Mouse (Mus musculus) hindbrain, embryonic 15.5 days (tissue): ENCODE data around the gene Gm9958. TPM values are rescaled to one million over a fixed set of nuclear protein-coding genes. Genes with fewer than 3 reads are reported as not detected.

Experiments used
- ATAC-seq: fragments of 200-750 bp; cut with Nextera tagmentation; 2 replicates; pipeline ENCODE4 v1.8.0; 2017; ENCODE audit warnings: low read depth, moderate number of reproducible peaks, moderate TSS enrichment; ENCODE audit not compliant: low FRiP score
- H3K27ac ChIP-seq: fragments of 300-500 bp; sonication (generic); replicated peaks from 2 replicates; pipeline ENCODE4 v1.5.1; 2015; ENCODE audit warnings: mild to moderate bottlenecking, inconsistent platforms
- H3K27me3 ChIP-seq: fragments of 300-500 bp; sonication (generic); 2 replicates; pipeline ENCODE4 v1.6.1; 2015; ENCODE audit warnings: control low read depth, inconsistent platforms
- H3K36me3 ChIP-seq: fragments of 300-500 bp; sonication (generic); 2 replicates; pipeline ENCODE4 v1.6.1; 2015; ENCODE audit warnings: control low read depth, inconsistent platforms
- H3K4me1 ChIP-seq: fragments of 300-500 bp; sonication (generic); replicated peaks from 2 replicates; pipeline ENCODE4 v1.6.1; 2015; ENCODE audit warnings: control low read depth, inconsistent platforms
- H3K4me2 ChIP-seq: fragments of 300-500 bp; sonication (generic); 2 replicates; pipeline ENCODE4 v1.6.1; 2015; ENCODE audit warnings: moderate library complexity, mild to moderate bottlenecking, inconsistent platforms
- H3K4me3 ChIP-seq: fragments of 300-500 bp; sonication (generic); 2 replicates; pipeline ENCODE4 v1.5.1; 2015; ENCODE audit warnings: mild to moderate bottlenecking, inconsistent platforms
- H3K9ac ChIP-seq: fragments of 300-500 bp; sonication (generic); 2 replicates; pipeline ENCODE4 v1.6.1; 2015; ENCODE audit warnings: inconsistent platforms
- H3K9me3 ChIP-seq: fragments of 300-500 bp; sonication (generic); 2 replicates; pipeline ENCODE4 v1.6.1; 2016; ENCODE audit warnings: control low read depth, inconsistent platforms
- WGBS: fragments of 180-500 bp; shearing (Covaris S2); methylation state at CpG from one replicate; pipeline ENCODE4 v1.1.7; 2015; 5-methylcytosine and 5-hydroxymethylcytosine counted together
- polyA plus RNA-seq: library from polyadenylated mRNA; unstranded; fragments of >200 nt; fragmentation: Nextera tagmentation; extraction: Ambion mirVana; gene quantifications from 2 replicates; pipeline ENCODE4 v1.2.1, GENCODE M21; 2015

Gene Gm9958
- 4.7 and 4.8 TPM in 2 replicates for polyA plus RNA-seq

DNA sequence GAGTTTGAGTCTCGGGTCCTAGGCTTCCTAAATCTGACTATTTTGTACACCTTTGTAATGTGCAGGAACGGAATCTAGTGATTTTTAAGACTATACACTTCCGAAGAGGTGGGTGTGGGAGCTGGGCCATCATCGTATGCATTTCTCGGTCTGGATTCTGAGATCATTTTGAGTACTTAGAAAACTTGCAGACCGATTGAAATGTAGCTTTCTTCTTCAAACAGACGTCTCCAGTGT, at the start of gene Gm9958:
Gene Gm9958, plus strand, starts transcription at position 138 of the 237 bp plus-strand sequence.
- H3K27me3 ChIP-seq, result no peaks in the 10 kb centered on the region
- H3K27ac ChIP-seq, result peak within 1 kb of the TSS; percentile 100
- H3K9me3 ChIP-seq, result no peaks in the 10 kb centered on the region
- 5% methylated on average over 7 of the region's 7 CpGs for WGBS
- peak within 1 kb of the TSS; percentile 97 for H3K4me3 ChIP-seq
- H3K36me3 ChIP-seq, result no peaks in the 10 kb centered on the region
- H3K4me1 ChIP-seq, result peaks cover 35% of the 10 kb centered on the region
- no peak for ATAC-seq
- peak within 1 kb of the TSS; percentile 82 for H3K4me2 ChIP-seq
- peak within 1 kb of the TSS; percentile 86 for H3K9ac ChIP-seq

DNA sequence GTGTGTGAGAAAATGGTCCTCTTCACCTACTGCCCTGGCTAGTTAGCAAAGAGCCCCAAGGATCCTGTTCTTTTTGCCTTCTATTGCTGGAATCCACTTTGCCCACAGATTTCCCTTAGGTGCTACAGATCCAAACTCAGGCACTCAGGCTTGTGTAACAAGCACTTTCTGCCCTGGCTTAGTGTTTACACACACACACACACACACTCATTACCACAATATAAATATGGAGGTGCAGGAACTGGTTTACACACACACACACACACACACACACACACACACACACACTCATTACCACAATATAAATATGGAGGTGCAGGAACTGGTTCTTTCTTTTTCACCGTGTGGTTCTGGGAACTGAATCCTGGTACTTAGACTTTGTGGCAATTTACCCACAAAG, 35.9 kb upstream of the Gm9958 start:
- Histone ChIP-seq H3K9me3 (no peaks in the 10 kb centered on the region), H3K9ac (no peak overlapping the region), H3K27ac (no peak overlapping the region), H3K4me1 (no peaks in the 10 kb centered on the region), H3K4me2 (no peak overlapping the region), H3K27me3 (no peaks in the 10 kb centered on the region), H3K4me3 (no peak overlapping the region), H3K36me3 (no peaks in the 10 kb centered on the region)
- ATAC-seq, result no peak
- 86% methylated on average over 1 of the region's 1 CpGs for WGBS

DNA sequence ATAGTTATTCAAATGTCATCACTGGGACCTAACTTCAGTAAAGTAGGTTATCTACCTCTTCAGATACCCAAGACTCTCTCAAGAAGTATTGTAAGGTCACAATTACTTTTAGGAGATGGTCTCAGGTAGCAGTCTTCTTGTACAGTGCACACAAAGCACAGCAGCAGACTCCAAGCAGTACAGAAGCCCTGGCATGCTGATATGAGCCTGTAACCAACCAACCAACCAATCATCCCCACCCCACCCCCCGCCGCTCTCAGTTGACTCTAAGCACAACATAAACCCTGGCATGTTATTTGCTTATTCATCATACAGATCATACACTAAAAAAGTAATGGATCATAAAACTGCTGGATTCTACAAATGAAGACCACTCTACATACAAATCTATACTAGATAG, 34.5 kb upstream of the Gm9958 start:
- no peak for ATAC-seq
- Histone ChIP-seq H3K4me3 (no peak overlapping the region), H3K9me3 (no peaks in the 10 kb centered on the region), H3K9ac (no peak overlapping the region), H3K4me2 (no peak overlapping the region), H3K27ac (no peak overlapping the region), H3K27me3 (no peaks in the 10 kb centered on the region), H3K4me1 (no peaks in the 10 kb centered on the region), H3K36me3 (no peaks in the 10 kb centered on the region)
- WGBS, result 93% methylated on average over 2 of the region's 2 CpGs

DNA sequence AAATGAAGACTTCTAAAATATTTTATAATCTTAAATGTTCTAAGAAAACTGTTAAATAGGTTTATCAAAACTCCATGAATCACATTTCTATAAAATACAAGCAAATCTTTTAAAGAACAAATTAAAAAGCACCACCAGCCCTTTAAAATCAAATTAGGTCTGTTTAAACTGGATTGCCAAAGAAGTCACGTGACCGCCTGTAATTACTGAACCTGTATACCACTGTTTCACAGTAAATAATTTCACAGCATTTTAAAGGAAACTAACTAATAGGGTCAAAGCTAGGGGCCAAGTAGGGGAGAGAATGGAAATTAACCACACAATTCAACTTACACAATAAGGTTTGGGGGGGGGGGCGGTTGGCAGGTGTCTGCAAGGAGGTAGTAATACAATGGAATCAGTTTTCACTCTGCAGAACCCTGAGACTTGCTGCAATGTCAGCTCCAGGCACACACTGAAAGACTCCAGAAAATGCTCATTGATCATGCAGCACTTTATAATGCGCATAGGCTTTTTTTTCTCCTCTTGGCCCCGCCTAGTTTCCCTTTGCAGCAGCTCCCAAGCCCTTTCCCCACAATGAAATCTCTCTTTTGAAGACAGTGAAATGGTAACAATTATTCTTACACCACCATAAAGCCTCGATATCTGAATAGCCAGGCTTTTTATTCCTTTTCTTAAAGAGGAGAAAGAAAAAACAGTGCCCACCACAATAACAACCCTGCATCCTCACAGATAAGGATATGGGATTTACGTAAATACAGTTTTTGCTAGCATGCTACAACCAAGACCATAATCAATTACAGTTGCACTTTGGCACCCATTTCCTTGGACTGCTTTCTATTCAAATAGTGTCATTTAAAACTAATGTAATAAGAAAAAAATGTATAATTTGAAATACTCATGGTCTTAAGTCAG, 28.6 kb upstream of the Gm9958 start:
- 0 out of 2 replicates have a peak overlapping the region, but pooled peaks have one; percentile 14 for H3K27ac ChIP-seq
- WGBS, result 25% methylated on average over 7 of the region's 7 CpGs

DNA sequence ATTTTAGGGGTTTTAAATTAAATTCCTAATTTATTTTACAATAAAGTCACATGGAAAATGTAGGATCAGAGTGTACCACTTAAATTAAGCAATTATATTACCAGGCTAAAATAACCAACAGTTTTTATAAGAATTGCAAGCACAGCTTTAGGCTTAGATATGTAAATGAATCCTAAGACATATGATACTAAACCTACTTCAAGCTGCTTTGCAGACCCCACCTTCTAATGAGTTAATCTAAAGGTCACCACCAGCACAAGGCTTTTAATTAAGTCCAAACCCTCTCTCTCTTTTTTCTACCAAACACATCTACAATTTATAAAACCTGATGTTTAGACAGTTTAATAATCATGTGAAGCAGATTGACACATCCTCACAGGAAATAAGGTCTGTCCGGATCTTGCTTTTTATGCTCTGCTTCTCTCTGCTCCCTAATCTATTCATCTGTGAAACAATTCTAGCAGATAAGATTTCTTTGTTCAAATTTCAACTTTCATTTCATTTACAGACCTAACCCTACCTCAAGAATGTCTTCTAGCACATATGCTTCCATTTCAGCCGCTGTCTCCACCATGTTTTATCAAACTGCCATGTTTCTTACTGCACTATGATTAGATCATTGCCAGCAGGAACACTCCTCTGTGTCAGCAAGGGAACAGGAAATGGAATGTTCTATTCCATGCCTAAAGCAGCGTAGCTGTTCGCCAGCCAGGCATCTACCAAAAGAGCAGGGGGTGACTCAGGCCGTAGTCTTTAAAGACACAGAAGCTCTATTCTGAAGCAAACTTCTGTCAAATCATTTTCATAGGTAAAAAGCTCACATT, 27.7 kb upstream of the Gm9958 start:
- peaks cover 24% of the 10 kb centered on the region for H3K4me1 ChIP-seq
- H3K4me2 ChIP-seq, result peak overlapping the region; percentile 61
- peak overlapping the region; percentile 66 for H3K27ac ChIP-seq
- H3K9ac ChIP-seq, result peak overlapping the region; percentile 37
- peak overlapping the region; percentile 44 for H3K4me3 ChIP-seq
- 9% methylated on average over 5 of the region's 5 CpGs for WGBS
- H3K9me3 ChIP-seq, result no peaks in the 10 kb centered on the region
- peak; percentile 95 for ATAC-seq
- no peaks in the 10 kb centered on the region for H3K27me3 ChIP-seq
- H3K36me3 ChIP-seq, result no peaks in the 10 kb centered on the region

More for the DNA sequence above, 28.6 kb upstream of the Gm9958 start:
- ATAC-seq, result no peak
- Histone ChIP-seq H3K4me3 (peak overlapping the region; percentile 44), H3K9ac (peak overlapping the region; percentile 29; the same call in 1 of the 2 replicates), H3K4me2 (peak overlapping the region; percentile 61), H3K27me3 (no peaks in the 10 kb centered on the region), H3K9me3 (no peaks in the 10 kb centered on the region), H3K36me3 (no peaks in the 10 kb centered on the region), H3K4me1 (peaks cover 24% of the 10 kb centered on the region)

DNA sequence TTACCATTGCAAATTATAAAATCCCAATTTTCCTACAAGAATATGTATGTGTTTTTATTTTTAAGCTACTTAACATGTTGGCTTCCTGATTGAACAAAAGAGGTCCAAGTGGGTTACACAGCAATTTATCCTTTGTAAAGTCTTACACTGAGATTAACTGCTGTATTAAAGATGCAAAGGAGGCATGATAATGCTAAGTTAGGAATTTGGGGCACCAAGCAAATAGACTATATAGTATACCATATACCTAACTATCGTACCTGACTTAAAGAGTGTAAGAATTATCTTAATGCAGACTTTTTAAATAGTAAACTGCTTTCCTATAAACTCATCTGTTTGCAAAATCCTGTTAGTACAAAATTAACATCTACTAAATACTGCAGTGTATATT, 27.1 kb upstream of the Gm9958 start:
- Histone ChIP-seq H3K27me3 (no peaks in the 10 kb centered on the region), H3K36me3 (no peaks in the 10 kb centered on the region), H3K9me3 (no peaks in the 10 kb centered on the region), H3K4me2 (peak overlapping the region; percentile 61), H3K9ac (peak overlapping the region; percentile 37; the same call in 1 of the 2 replicates), H3K27ac (peak overlapping the region; percentile 66; the same call in 1 of the 2 replicates), H3K4me3 (peak overlapping the region; percentile 44), H3K4me1 (peaks cover 24% of the 10 kb centered on the region)
- peak; percentile 64 for ATAC-seq
- 86% methylated on average over 1 of the region's 1 CpGs for WGBS

DNA sequence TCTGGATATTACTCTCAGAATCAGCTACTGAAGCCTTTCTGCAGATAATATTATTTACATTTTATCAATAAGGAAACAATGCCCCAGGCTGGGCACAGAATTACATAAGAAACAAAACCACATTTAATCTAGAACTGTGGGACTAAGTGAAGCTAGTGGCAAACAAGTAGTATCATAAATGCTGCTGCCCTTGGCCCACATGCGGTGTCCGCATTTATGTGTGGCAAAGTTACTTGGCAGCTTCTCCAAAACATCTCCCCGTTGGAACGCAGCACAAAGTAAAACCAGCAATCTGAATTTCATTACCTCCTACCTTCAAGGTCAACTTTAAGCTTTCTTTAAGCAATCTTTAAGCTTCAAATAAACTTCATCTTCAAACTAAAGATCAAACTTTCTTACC, 26.2 kb upstream of the Gm9958 start:
- Histone ChIP-seq H3K9ac (0 out of 2 replicates have a peak overlapping the region, but pooled peaks have one; percentile 13), H3K27ac (no peak overlapping the region), H3K27me3 (no peaks in the 10 kb centered on the region), H3K4me3 (no peak overlapping the region), H3K4me2 (no peak overlapping the region), H3K4me1 (peaks cover 24% of the 10 kb centered on the region), H3K36me3 (no peaks in the 10 kb centered on the region), H3K9me3 (no peaks in the 10 kb centered on the region)
- 62% methylated on average over 4 of the region's 4 CpGs for WGBS
- ATAC-seq, result no peak

DNA sequence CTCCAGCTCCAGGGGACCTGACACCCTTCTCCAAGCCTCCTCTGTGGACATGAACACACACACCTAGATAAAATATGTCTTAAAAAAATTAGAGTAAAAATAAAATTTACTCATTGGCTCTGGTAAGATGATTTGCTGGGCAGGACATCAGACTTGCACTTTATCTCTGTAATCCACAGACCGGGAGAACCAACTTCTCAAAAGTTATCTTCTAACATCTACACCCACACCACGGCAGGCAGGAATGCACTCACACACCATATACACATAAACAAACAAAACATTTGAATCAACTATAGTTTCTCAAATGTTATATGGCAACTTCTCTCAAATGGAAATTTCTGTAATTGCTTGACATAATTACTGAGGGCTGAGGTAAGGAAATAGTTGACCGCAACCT, 20.1 kb upstream of the Gm9958 start:
- H3K9ac ChIP-seq, result no peak overlapping the region
- no peak overlapping the region for H3K27ac ChIP-seq
- H3K9me3 ChIP-seq, result no peaks in the 10 kb centered on the region
- ATAC-seq, result no peak
- H3K4me2 ChIP-seq, result no peak overlapping the region
- no peaks in the 10 kb centered on the region for H3K36me3 ChIP-seq
- no peak overlapping the region for H3K4me3 ChIP-seq
- H3K4me1 ChIP-seq, result no peaks in the 10 kb centered on the region
- no peaks in the 10 kb centered on the region for H3K27me3 ChIP-seq
- WGBS, result 97% methylated on average over 3 of the region's 3 CpGs

DNA sequence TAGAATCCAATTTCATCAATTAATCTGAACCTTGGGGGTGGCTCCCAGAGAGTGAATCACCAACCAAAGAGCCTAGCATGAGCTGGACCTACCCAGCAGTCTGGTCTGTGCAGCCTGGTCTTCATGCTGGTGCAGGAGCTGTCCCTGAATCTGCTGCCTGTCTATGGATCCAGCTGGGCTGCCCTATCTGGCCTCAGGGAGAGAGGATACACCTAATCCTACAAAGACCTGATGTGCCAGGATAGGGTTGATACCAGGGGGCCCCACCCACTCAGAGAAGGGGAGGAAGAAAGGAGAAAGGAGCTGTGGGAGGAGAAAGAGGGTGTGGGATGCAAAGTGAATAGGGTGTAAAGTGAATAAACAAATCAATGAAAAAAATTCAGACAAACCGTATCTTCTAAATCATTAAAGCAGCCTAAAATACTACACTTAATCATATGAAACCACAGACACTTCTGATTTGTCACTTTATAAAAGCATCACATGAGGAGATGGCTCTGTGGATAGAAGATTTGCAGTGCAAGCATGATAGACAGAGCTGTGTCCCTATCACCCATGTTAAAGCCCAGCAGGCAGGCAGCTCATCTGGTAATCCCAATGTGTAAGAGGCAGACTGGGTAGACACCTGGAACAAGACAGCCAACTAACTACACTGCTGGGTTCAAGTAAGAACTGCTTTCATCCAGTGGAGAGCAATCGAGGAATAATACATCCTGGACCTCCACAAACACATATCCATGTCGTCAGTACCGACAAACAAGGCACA, 13.3 kb upstream of the Gm9958 start:
- Histone ChIP-seq H3K4me1 (no peaks in the 10 kb centered on the region), H3K9ac (no peak overlapping the region), H3K4me2 (no peak overlapping the region), H3K36me3 (no peaks in the 10 kb centered on the region), H3K4me3 (no peak overlapping the region), H3K9me3 (no peaks in the 10 kb centered on the region), H3K27ac (no peak overlapping the region), H3K27me3 (no peaks in the 10 kb centered on the region)
- no peak for ATAC-seq
- 95% methylated on average over 4 of the region's 4 CpGs for WGBS

DNA sequence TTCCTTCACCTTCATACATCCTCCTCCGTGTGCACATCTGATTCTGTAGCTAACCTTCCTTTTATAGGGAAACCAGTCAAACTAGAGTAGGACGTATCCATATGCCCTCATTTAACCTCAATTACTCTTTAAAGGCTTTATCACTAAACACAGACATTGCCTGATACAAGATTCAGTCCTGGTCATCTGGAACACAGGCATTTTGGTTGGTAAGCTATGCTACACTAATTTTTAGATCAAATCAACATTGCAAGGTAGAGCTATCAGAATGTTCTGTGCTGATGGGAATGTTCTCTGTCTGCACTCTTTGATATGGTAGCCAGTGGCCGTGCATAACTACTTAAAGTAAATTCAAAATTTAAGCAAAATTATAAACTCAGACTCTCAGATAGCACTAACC, 11.2 kb upstream of the Gm9958 start:
- Histone ChIP-seq H3K4me1 (no peaks in the 10 kb centered on the region; the same call in 1 of the 2 replicates), H3K9ac (no peak overlapping the region), H3K4me2 (no peak overlapping the region), H3K27ac (no peak overlapping the region), H3K9me3 (no peaks in the 10 kb centered on the region), H3K27me3 (no peaks in the 10 kb centered on the region), H3K36me3 (0 out of 2 replicates have a peak, but pooled peaks cover 4% of the 10 kb centered on the region), H3K4me3 (no peak overlapping the region)
- ATAC-seq, result no peak
- 95% methylated on average over 3 of the region's 3 CpGs for WGBS

DNA sequence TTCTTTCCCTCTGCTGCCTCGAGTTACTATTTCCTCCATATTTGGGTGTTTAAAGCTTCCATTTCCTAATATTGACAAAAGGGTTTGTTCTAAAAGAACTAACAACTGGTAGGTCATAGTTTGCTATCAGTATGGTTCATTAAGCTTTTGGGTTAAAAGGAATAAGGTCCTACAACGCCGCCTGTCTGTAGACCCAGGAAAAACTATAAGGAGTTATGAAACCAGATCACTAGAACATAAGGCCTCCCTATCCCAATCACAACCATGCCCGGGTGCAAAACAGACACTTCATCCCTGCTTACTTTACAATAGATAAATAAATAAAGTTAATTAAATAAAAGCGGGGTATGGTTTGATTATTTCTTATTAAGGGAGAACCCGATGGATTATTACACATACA, 2.5 kb upstream of the Gm9958 start:
- Histone ChIP-seq H3K36me3 (0 out of 2 replicates have a peak, but pooled peaks cover 3% of the 10 kb centered on the region), H3K4me1 (peaks cover 39% of the 10 kb centered on the region), H3K4me2 (peak overlapping the region; percentile 88), H3K9ac (peak overlapping the region; percentile 86), H3K4me3 (peak overlapping the region; percentile 97), H3K27ac (no peak overlapping the region; the same call in 1 of the 2 replicates), H3K9me3 (no peaks in the 10 kb centered on the region), H3K27me3 (no peaks in the 10 kb centered on the region)
- no peak for ATAC-seq
- 5% methylated on average over 6 of the region's 6 CpGs for WGBS
